Mouse (Mus musculus): ENCODE results near the gene Glt28d2. TPM values are rescaled to one million over a fixed set of nuclear protein-coding genes. Genes with fewer than 3 reads are reported as not detected.

The Glt28d2 gene
- polyA plus RNA-seq, 1 experiment from 2014 or later, result 2.6 TPM

DNA sequence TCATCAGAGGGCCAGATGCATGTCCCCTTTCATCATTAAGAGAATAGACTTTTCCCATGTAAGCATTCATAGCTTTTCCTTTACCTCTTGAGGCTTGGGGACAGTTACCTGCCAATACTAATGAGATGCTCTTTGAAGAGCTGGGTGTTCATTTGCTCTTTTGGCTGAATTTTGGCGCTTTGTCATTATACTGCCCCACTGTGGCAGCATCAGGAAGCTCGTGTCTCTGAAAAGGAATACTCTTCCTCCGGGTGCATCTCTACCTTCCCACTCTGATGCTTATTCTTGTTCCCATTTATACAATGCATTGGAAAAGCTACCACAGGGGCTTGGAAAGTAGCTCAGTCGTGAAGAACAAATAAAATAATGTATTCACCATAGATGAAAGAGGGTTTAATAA is 30.3 kb upstream of the Glt28d2 start:
- no peak overlapping the region for H3K4me2 ChIP-seq
- no peak for ATAC-seq (replicated peaks; ENCODE audit: insufficient number of reproducible peaks, insufficient read depth, low FRiP score, low read depth)
- no peak overlapping the region for H3K27ac ChIP-seq
- no peak overlapping the region for H3K4me3 ChIP-seq
- H3K9ac ChIP-seq, result no peak overlapping the region
- no peaks in the 10 kb centered on the region for H3K9me3 ChIP-seq (replicated peaks)
- no peaks in the 10 kb centered on the region for H3K4me1 ChIP-seq (replicated peaks)
- no peaks in the 10 kb centered on the region for H3K27me3 ChIP-seq
- 13% methylated on average over 4 of the region's 4 CpGs for WGBS
- no peaks in the 10 kb centered on the region for H3K36me3 ChIP-seq

DNA sequence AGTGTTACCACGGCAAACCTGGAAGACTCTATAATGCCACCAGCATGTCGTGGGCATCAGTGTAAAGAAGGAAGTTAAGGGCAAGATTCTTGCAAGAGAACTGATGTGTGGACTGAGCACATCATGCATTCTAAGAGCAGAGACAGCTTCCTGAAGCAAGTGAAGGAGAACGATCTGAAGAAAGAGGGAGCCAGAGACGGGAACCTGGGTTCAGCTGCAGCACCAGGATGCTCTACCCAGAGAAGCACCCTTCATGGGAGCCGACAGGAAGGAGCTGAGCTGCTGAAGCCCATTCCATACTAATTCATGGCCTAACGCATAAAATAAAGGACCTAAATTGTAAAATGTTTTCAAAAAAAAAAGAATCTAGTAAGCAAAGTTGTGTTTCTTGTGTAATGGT is 27.5 kb upstream of the Glt28d2 start:
- Histone ChIP-seq H3K4me3 (no peak overlapping the region), H3K9me3 (replicated peaks) (no peaks in the 10 kb centered on the region), H3K9ac (no peak overlapping the region), H3K27ac (no peak overlapping the region), H3K36me3 (no peaks in the 10 kb centered on the region), H3K4me2 (no peak overlapping the region), H3K4me1 (replicated peaks) (no peaks in the 10 kb centered on the region), H3K27me3 (no peaks in the 10 kb centered on the region)
- 83% methylated on average over 6 of the region's 6 CpGs for WGBS
- ATAC-seq (replicated peaks; ENCODE audit: insufficient number of reproducible peaks, insufficient read depth, low FRiP score, low read depth), result no peak

DNA sequence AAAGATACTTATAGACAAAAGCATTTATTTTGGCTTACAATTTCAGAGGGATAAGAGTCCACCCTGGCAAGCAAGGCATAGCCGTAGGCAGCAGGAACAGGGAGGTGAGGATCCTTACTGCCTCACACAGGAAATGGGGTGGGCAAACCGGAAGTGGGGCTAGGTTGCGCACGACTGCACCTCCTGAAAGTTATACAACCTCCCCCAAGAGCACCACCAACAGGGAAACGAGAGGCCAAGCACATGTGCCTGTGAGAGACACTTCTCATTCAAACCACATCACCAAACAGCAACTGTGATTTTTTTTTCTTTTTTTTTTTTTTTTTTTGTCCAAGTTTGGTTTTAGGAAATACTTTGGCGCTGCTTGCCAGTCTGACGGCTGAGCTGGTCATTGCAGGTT is 19.8 kb upstream of the Glt28d2 start:
- Histone ChIP-seq H3K9me3 (replicated peaks) (no peaks in the 10 kb centered on the region), H3K27ac (no peak overlapping the region), H3K27me3 (no peaks in the 10 kb centered on the region), H3K4me1 (replicated peaks) (no peaks in the 10 kb centered on the region), H3K4me3 (no peak overlapping the region), H3K4me2 (no peak overlapping the region), H3K9ac (no peak overlapping the region), H3K36me3 (no peaks in the 10 kb centered on the region)
- 75% methylated on average over 7 of the region's 7 CpGs for WGBS
- no peak for ATAC-seq (replicated peaks; ENCODE audit: insufficient number of reproducible peaks, insufficient read depth, low FRiP score, low read depth)

DNA sequence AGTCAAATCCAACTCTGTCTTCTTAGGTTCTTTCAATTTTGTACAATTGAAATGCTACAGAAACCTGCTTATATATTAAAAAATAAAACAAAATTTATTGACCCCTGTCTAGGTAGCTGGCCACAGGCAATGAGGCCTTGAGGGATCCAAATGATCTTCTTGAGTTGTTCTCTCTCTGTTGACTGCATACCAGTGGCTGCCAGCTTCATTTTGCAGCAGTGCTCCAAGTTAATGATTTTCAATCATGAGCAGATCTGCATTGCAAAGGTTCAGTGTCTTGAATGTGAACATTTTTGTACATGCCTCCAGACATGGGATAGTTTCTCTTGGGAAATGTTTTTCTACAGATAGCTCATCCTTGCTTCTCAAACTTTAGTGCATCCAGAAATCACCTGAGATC is 17.1 kb upstream of the Glt28d2 start:
- no peak for ATAC-seq (replicated peaks; ENCODE audit: insufficient number of reproducible peaks, insufficient read depth, low FRiP score, low read depth)
- H3K4me1 ChIP-seq (replicated peaks), result no peaks in the 10 kb centered on the region
- H3K9ac ChIP-seq, result no peak overlapping the region

DNA sequence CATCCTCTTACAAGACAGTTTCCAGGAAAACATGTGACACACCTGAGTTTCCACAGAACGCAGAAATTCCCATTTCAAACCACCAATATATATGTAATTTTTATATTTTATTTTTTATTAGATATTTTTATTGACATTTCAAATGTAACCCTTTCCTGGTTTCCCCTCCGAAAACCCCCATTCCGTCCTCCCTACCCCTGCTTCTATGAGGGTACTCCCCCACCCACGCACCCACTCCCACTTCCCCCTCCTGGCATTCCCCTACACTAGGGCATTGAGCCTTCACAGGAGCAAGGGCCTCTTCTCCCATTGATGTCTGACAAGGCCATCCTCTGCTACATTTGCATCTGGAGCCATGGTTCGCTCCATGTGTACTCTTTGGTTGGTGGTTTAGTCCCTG is 7.7 kb upstream of the Glt28d2 start:
- Histone ChIP-seq H3K27ac (no peak overlapping the region), H3K36me3 (no peaks in the 10 kb centered on the region), H3K4me1 (replicated peaks) (peaks cover 8% of the 10 kb centered on the region), H3K9ac (no peak overlapping the region), H3K4me2 (no peak overlapping the region), H3K9me3 (replicated peaks) (no peaks in the 10 kb centered on the region), H3K4me3 (no peak overlapping the region), H3K27me3 (no peaks in the 10 kb centered on the region)
- 93% methylated on average over 5 of the region's 5 CpGs for WGBS
- no peak for ATAC-seq (replicated peaks; ENCODE audit: insufficient number of reproducible peaks, insufficient read depth, low FRiP score, low read depth)

More for the DNA sequence above, 17.1 kb upstream of the Glt28d2 start:
- Histone ChIP-seq H3K27ac (no peak overlapping the region), H3K4me3 (no peak overlapping the region), H3K9me3 (replicated peaks) (no peaks in the 10 kb centered on the region), H3K36me3 (no peaks in the 10 kb centered on the region), H3K27me3 (no peaks in the 10 kb centered on the region), H3K4me2 (no peak overlapping the region)

DNA sequence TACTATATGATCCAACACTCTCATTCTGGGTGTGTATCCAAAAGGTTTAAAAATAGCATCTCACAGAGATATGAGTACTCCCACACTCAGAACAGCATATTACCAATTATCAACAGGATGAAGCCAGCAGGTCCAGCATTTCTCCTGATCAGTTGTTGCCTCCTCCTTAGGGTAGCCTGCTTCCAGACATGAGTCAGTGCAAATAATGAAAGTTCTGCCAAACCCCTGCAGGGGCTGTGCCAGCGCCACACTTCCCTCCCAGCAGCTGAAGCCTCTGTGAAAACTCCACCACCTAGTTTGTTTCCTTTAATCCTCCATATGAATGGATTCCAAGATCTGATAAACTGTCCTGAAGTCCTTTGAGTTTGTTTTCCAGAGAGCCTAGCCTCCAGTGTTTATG is 4.3 kb upstream of the Glt28d2 start:
- ATAC-seq (replicated peaks; ENCODE audit: insufficient number of reproducible peaks, insufficient read depth, low FRiP score, low read depth), result no peak
- no peaks in the 10 kb centered on the region for H3K36me3 ChIP-seq
- H3K4me2 ChIP-seq, result no peak overlapping the region
- H3K4me1 ChIP-seq (replicated peaks), result peaks cover 20% of the 10 kb centered on the region
- no peak overlapping the region for H3K27ac ChIP-seq
- no peaks in the 10 kb centered on the region for H3K27me3 ChIP-seq
- H3K4me3 ChIP-seq, result no peak overlapping the region
- WGBS, result 56% methylated on average over 1 of the region's 1 CpGs
- no peaks in the 10 kb centered on the region for H3K9me3 ChIP-seq (replicated peaks)
- no peak overlapping the region for H3K9ac ChIP-seq

DNA sequence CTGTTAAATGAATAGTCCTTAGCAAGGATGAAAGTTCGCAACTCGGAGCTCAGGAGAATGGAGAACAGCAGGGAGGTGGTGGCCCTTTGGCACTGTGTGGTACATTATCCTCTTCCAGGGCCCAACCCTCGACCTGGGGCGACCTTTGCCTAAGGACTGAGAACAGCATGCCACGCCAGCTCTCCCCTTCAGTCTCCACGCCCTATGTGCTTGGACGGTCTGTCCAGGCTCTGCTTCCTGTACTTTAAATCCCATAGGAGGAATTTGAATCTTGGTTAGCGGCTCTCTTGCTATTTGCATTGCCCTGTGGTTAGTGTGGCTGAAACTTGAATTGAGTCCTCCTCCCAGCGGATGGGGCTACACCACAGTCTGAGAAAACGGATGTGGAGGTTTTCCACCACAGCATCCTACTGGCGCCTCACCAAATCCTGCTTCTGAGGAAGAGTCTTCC is 930 bp upstream of the Glt28d2 start:
- 23% methylated on average over 11 of the region's 11 CpGs for WGBS
- H3K27me3 ChIP-seq, result no peaks in the 10 kb centered on the region
- H3K9ac ChIP-seq, result peak overlapping the region; percentile 81; the same call in 1 of the 2 replicates
- H3K4me3 ChIP-seq, result peak overlapping the region; percentile 72
- 0 out of 2 replicates have a peak, but pooled peaks have one; percentile 24 for ATAC-seq (replicated peaks; ENCODE audit: insufficient number of reproducible peaks, insufficient read depth, low FRiP score, low read depth)
- no peaks in the 10 kb centered on the region for H3K36me3 ChIP-seq
- peaks cover 28% of the 10 kb centered on the region for H3K4me1 ChIP-seq (replicated peaks)
- no peaks in the 10 kb centered on the region for H3K9me3 ChIP-seq (replicated peaks)
- peak overlapping the region; percentile 93 for H3K4me2 ChIP-seq
- peak overlapping the region; percentile 88 for H3K27ac ChIP-seq

DNA sequence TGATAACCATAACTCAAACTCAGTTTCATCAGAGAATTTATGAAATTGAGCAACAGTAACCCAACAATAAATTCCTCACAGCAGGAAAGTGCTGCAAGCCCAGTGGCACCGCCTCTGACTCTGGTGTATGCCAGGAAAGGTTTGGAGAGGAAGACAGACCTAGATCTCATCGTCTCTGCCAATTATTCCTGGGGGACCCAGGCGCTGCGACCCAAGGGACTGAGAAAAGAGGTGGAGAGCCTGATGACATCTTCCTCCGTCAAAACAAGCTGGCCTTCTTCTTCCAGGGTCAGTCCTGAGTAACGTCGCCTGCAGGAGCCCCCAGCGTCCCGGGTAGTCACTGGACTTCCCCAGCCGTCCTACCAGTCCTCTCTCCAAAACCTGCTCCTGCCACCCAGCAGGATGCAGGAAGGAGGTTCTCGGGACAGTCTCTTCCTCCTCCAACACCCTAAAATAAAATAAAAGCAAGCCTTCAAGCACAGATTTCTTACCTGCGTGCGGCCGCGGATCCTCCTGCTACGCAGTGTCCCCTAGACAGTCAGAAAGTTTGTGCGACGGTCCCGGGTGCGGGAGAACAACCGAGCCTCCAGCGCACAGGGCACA is 579 bp downstream of the Glt28d2 start:
- Histone ChIP-seq H3K4me2 (peak overlapping the region; percentile 93), H3K4me1 (replicated peaks) (peaks cover 28% of the 10 kb centered on the region), H3K9ac (peak overlapping the region; percentile 81), H3K4me3 (peak overlapping the region; percentile 72), H3K9me3 (replicated peaks) (no peaks in the 10 kb centered on the region), H3K27ac (peak overlapping the region; percentile 88), H3K36me3 (no peaks in the 10 kb centered on the region), H3K27me3 (no peaks in the 10 kb centered on the region)
- 3% methylated on average over 22 of the region's 22 CpGs for WGBS
- ATAC-seq (replicated peaks; ENCODE audit: insufficient number of reproducible peaks, insufficient read depth, low FRiP score, low read depth), result no peak; the same call in 1 of the 2 replicates

DNA sequence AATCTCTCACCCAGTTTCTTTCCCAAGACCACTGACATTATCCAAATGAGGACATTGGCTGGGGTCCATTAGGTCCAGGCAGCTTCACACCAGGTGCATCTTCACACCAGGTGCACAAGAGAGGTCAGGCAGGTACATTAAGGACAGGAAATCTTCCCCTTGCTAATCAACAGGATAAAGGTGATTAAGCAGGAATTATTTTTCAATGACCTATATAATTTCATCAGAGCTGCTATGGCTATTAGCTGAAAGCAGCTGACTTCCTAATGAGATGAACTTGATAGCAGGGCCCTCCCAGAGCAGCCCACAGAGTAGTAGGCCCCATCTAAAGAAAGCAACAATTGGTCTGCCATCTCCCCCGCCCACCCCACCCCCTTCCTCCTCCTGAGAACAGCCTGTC is 1.4 kb downstream of the Glt28d2 start:
- Histone ChIP-seq H3K27ac (no peak overlapping the region), H3K36me3 (no peaks in the 10 kb centered on the region), H3K9me3 (replicated peaks) (no peaks in the 10 kb centered on the region), H3K4me1 (replicated peaks) (peaks cover 22% of the 10 kb centered on the region), H3K4me2 (peak overlapping the region; percentile 93), H3K27me3 (no peaks in the 10 kb centered on the region), H3K9ac (no peak overlapping the region), H3K4me3 (peak overlapping the region; percentile 72)
- ATAC-seq (replicated peaks; ENCODE audit: insufficient number of reproducible peaks, insufficient read depth, low FRiP score, low read depth), result no peak
- WGBS, result 41% methylated on average over 1 of the region's 1 CpGs

DNA sequence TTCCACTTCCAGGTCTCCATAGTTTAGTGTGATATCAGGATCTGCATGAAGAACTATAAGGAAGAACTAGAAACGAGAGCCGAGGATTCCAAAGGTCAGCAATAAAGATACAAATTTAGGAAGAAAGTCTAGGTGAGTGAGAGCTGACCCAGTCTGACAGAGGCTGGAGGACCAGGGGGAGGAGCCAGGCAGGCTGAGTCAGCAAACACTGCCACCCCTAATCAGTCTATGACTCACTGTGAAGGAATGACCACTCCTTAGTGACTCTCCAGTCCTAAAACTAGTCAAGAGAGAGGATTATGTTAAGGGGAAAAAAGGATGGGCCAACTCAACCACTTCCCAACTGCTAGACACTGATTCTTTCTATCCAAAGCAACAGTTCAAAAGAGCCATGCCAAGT is 6.6 kb downstream of the Glt28d2 start:
- Histone ChIP-seq H3K36me3 (no peaks in the 10 kb centered on the region), H3K4me2 (no peak overlapping the region), H3K9ac (no peak overlapping the region), H3K4me1 (replicated peaks) (peaks cover 33% of the 10 kb centered on the region), H3K4me3 (no peak overlapping the region), H3K27me3 (no peaks in the 10 kb centered on the region), H3K27ac (0 out of 2 replicates have a peak overlapping the region, but pooled peaks have one; percentile 18), H3K9me3 (replicated peaks) (no peaks in the 10 kb centered on the region)
- ATAC-seq (replicated peaks; ENCODE audit: insufficient number of reproducible peaks, insufficient read depth, low FRiP score, low read depth), result peak; percentile 58; the same call in 1 of the 2 replicates
- WGBS, result 77% methylated on average over 2 of the region's 2 CpGs

DNA sequence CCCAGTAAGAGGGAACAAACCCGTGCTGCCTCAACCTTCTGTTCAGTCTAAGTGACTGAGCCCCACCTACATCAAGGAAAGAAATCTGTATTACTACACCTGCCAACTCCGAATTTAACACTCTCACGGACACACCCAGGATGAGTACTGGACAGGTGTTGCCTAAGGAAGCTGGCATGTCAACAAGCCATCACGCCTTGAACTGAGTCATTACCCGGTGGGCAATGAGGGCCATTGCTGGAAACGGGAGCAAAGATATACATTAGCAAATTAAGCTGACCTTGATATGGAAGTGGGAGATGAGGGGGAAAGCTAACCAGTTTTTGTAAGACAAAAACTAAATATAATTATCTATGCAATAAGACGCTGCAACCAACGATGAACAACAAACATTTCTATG is 7.2 kb downstream of the Glt28d2 start:
- Histone ChIP-seq H3K4me1 (replicated peaks) (peaks cover 33% of the 10 kb centered on the region), H3K36me3 (no peaks in the 10 kb centered on the region), H3K9me3 (replicated peaks) (no peaks in the 10 kb centered on the region), H3K4me3 (no peak overlapping the region), H3K9ac (no peak overlapping the region), H3K4me2 (no peak overlapping the region), H3K27ac (no peak overlapping the region), H3K27me3 (no peaks in the 10 kb centered on the region)
- WGBS, result 85% methylated on average over 8 of the region's 8 CpGs
- ATAC-seq (replicated peaks; ENCODE audit: insufficient number of reproducible peaks, insufficient read depth, low FRiP score, low read depth), result no peak

DNA sequence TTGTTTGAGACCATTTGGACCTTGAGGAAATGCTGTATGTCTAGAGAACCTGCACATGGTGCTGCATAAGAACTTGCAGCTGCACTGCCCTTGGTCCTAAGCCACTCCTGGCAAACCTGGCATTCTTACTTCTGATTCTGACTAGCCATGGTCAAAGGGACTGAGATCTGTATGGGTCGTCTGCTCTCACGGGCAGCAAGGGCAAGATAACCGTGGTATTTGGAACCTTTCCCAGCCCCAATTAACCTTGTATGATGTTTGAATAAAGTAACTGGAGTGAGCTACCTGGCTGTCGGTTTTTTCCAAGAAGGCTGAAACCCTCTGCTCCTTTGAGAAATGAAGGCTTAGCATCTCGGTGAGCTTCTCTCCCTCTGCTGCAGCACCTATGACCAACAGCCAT is 8.4 kb downstream of the Glt28d2 start:
- Histone ChIP-seq H3K36me3 (no peaks in the 10 kb centered on the region), H3K9me3 (replicated peaks) (no peaks in the 10 kb centered on the region), H3K4me3 (no peak overlapping the region), H3K27me3 (no peaks in the 10 kb centered on the region), H3K9ac (no peak overlapping the region), H3K27ac (peak overlapping the region; percentile 14; the same call in 1 of the 2 replicates), H3K4me2 (no peak overlapping the region), H3K4me1 (replicated peaks) (peaks cover 33% of the 10 kb centered on the region)
- WGBS, result 35% methylated on average over 5 of the region's 5 CpGs
- no peak for ATAC-seq (replicated peaks; ENCODE audit: insufficient number of reproducible peaks, insufficient read depth, low FRiP score, low read depth)

Measured in heart, embryonic 15.5 days (tissue).